Mouse (Mus musculus): ENCODE data around the gene Ankrd16.

DNA sequence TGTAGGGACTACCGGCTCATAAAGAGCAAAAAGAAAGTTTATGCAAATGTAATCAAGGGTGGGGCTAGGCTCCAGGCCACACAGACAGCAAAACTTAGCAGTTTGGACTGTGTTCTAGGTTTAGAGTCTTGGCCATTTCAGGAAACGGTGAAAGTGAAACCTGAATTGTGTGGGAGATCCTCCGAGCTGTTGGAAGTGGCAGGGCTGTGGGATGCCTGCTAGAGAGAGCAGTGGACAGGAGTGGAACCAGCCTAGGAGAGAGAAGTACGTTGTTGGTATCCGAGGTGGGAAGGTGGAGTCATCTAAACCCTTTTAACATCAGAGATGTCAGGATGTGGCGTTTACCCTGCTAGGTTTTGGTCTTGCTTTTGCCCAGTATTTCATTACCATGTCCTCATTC is 41.8 kb upstream of the Ankrd16 start:
- TF ChIP-seq EP300 (optimal IDR thresholded peaks at IDR 0.05) (no peak), CTCF (IDR thresholded peaks at IDR 0.05; ENCODE audit: low read depth) (no peak)

All from stomach, postnatal 0 days (tissue).